Mouse (Mus musculus) urinary bladder, adult 18-20 months (tissue): Measurements from ENCODE around the gene 4930435E12Rik.
"Not testable (repeated sequence)": the region's sequence is repeated elsewhere in the genome, so short reads cannot be mapped to it uniquely, and the experiment has no call there.

Source experiments
- DNase-seq, 2 experiments: peaks; one replicate each; pipeline ENCODE4 v3.0.0; 2022; ENCODE audit warnings: low spot score in 2 of 2, mixed read lengths in 2 of 2

4930435E12Rik gene

GRCm38 (mm10) chr16:38828649-38829048, at the start of gene 4930435E12Rik:
TSS of gene 4930435E12Rik (minus strand) at chr16:38828749.
- no peak for DNase-seq

- no peak for DNase-seq
Observed at GRCm38 (mm10) chr16:38874481-38874880, 45.9 kb upstream of the 4930435E12Rik start.

- DNase-seq: no peak
Observed at GRCm38 (mm10) chr16:38873231-38873630, 44.7 kb upstream of the 4930435E12Rik start.

GRCm38 (mm10) chr16:38864358-38864757, 35.8 kb upstream of the 4930435E12Rik start:
- DNase-seq: no peak

- no peak for DNase-seq
Observed at GRCm38 (mm10) chr16:38860548-38860947, 32.0 kb upstream of the 4930435E12Rik start.

- DNase-seq: no peak
Observed at GRCm38 (mm10) chr16:38858120-38858749, 29.7 kb upstream of the 4930435E12Rik start.

GRCm38 (mm10) chr16:38812521-38812920, 16.0 kb downstream of the 4930435E12Rik start:
- DNase-seq: peak in 1 of 2 experiments; percentile 37

- DNase-seq: no peak
Observed at GRCm38 (mm10) chr16:38810196-38810595, 18.4 kb downstream of the 4930435E12Rik start.

- not testable (repeated sequence) for DNase-seq
Observed at GRCm38 (mm10) chr16:38807796-38808195, 20.8 kb downstream of the 4930435E12Rik start.

GRCm38 (mm10) chr16:38800091-38800490, 28.5 kb downstream of the 4930435E12Rik start, which contains the start of gene Upk1b:
TSS of gene Upk1b (minus strand) at chr16:38800328.
- peak; percentile 55 to 73 for DNase-seq

GRCm38 (mm10) chr16:38798957-38799450, 29.5 kb downstream of the 4930435E12Rik start:
- no peak for DNase-seq

GRCm38 (mm10) chr16:38793120-38793519, 35.4 kb downstream of the 4930435E12Rik start:
- no peak for DNase-seq

GRCm38 (mm10) chr16:38789966-38790365, 38.6 kb downstream of the 4930435E12Rik start:
- DNase-seq: peak in 1 of 2 experiments; percentile 45

GRCm38 (mm10) chr16:38789016-38789415, 39.5 kb downstream of the 4930435E12Rik start:
- no peak for DNase-seq

GRCm38 (mm10) chr16:38785301-38785700, 43.2 kb downstream of the 4930435E12Rik start:
- DNase-seq: no peak

GRCm38 (mm10) chr16:38782524-38783067, 46.0 kb downstream of the 4930435E12Rik start:
- DNase-seq: no peak

GRCm38 (mm10) chr16:38781946-38782345, 46.6 kb downstream of the 4930435E12Rik start:
- no peak for DNase-seq

- DNase-seq: no peak
Observed at GRCm38 (mm10) chr16:38780960-38781572, 47.5 kb downstream of the 4930435E12Rik start.

GRCm38 (mm10) chr16:38776342-38776741, 52.2 kb downstream of the 4930435E12Rik start:
- no peak for DNase-seq

- no peak for DNase-seq
Observed at GRCm38 (mm10) chr16:38774964-38775746, 53.4 kb downstream of the 4930435E12Rik start.

- DNase-seq: peak; percentile 53 to 58
Observed at GRCm38 (mm10) chr16:38772906-38773496, 55.5 kb downstream of the 4930435E12Rik start.
